Mouse (Mus musculus) brain, embryonic 18.5 days (tissue): ENCODE data around the gene Pde10a.

Experiments used
- DNase-seq: peaks from one replicate; pipeline ENCODE4 v3.0.0-alpha.2; 2012; ENCODE audit warnings: low read depth, low spot score

Gene Pde10a

DNA sequence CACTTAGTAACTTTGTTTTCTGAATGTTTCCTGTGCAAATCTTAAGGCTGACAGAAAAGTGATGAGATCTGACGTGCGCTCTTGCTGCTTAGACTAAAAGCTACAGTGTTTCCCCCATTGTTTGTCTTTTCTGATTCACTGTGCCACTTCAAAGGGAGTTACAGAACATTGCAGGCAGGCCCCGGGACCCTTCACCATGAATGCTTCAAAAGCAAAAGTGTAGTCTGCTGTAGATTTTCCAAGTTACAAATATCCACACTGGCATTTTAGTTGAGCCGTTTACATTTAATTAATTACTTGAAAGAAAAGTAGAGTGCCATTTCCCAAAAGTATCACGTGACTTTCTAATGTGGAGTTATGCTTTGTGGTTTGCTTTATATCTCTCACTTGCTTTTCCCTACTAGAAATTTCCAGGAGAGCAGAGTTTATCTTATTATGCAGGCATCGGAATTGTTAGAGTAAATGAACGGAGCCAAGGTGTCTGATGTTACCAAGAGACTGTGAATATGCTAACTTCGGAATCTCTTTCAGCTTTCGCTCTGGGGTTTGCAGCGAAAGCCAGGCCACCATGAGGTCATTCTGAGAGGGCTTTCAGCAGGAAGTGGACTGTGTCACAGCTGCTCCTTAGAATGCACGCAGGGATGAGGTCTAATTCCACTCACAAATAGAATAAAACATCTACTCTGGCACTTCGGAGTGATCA is 447.1 kb downstream of the Pde10a start:
- no peak for DNase-seq

DNA sequence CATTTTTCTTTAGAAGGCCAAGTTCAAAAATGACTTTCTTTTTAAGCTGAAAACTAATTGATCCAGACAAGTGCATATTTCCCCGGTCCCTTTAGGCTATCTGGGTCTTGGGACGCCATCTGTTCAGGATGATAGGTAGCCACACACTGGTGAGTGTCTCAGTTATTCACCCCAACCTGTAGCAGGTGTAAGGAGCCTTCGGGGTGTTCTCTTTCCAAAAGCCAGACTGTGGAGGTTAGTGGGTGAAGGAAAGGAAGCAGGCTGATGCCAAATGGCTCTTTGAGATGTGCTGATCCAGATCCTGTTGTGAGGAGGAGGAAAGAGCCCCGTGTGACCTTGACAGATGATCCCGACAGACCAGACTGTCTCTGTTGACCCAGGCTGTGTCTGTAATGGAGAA is 448.2 kb downstream of the Pde10a start:
- no peak for DNase-seq

DNA sequence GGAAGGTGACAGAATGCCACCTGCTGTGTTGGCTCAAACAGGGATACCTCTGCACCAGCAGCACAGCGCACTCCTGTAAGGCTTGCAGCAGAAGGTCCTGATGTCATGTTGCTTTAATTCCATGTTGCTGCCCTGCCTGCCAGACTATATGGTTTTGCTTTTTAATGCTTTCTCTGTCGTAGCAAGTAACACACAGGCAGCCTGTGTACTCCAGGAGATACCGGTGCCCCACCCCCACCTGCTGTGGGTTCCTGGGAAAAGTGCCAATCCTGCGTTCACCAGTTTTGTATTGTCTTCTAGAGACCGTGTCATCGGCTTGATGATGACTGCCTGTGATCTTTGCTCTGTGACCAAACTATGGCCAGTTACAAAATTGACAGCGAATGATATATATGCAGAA is 449.3 kb downstream of the Pde10a start:
- no peak for DNase-seq

DNA sequence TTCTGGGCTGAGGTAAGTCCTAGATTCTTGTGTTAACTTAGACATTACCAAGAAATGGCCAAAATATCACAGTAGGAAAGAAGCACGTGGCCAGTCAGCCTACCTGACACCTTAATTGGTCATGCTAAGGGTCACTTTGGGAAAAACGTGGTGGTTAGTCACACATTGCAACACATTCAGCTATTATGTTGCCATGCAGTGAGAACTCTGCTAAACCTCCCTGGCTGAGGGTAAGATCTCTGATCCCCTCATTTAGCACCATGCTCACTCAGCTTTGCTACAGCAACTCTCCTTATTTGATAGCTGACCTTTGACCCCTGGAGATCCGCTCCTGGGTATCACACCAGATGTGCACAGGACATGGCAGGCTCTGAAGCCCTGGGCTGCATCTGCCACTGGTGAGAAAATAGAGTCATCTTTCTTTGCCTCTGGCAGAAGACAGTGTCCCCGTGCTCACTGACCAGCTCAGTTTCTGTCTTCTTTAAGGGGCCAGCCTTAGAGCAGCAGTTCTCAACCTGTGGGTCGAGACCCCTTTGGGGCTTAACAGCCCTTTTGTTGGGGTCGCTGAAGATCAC is 449.7 kb downstream of the Pde10a start:
- no peak for DNase-seq

DNA sequence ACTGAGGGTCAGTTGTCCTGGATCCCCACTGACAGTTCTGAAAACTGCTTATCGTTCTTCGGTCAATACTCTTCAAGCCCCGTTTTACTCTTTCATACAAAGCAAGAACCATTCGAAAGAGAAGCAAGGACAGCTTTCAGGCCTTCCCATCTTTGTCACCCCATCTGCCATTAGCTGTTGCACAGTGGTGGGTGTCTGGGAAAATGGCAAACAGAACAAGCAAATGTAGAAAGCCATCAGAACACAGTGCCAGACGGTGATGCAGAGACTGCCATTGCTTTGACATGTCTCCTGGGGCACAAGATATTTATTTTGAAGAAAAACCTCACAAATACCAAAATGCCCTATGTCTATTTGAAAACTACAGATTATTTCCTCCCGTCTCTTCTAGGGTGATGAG is 451.6 kb downstream of the Pde10a start:
- DNase-seq, result no peak

DNA sequence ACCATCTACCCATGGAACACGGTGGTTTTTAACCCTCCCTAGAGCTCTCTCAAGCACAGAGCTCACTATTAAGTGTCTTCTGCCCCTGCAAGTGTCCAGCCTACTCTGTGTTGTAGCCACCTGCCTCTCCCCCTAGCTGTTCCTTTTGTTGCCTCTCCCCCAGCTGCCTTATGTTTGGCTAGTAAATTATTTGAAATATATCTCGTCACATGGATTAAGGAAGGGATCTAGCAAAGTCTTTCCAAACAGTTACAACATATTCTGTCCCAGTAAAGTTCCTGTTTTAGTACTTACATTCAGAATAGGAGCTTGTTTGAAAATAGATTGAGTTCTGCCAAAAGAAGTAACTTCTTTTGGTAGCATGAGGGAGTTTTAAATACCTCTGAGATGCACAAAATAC is 452.1 kb downstream of the Pde10a start:
- DNase-seq, result no peak

DNA sequence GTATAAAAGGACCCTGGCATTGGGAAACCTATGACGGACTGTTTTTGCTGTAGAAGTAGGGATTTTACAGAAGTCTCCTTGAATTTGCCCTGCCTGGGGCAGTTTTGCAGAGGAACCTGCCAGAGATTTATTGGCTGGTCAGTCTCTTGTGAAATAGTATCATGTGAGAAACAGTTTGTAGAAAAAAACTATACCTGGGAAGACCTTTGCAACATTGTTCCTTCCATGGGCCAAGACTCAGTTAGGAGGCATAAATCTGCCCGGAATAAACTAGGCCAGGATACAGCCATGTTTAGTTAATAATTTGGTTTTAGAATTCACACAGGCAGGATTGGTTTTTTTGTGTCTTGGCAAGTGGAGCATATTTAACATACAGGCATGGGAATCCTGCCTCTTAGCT is 458.4 kb downstream of the Pde10a start:
- no peak for DNase-seq

DNA sequence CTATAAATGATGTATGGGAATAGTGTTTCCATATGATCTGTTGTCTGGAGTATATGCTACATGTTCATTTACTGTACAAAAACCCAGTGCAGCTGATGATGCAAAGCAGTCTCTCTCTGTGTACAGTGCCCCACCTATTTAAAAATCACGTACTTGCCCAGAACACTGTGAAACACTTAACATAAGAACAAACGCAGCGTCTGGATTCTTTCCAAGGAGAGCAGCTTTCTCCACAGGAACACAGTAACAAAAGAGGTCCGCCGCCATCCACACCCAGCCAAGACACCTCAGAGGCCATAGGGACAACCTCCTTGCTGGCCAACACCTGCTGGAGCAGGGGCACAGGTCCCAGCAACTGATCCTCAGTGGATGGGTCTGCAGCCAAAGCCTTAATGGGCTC is 460.5 kb downstream of the Pde10a start:
- DNase-seq, result no peak

DNA sequence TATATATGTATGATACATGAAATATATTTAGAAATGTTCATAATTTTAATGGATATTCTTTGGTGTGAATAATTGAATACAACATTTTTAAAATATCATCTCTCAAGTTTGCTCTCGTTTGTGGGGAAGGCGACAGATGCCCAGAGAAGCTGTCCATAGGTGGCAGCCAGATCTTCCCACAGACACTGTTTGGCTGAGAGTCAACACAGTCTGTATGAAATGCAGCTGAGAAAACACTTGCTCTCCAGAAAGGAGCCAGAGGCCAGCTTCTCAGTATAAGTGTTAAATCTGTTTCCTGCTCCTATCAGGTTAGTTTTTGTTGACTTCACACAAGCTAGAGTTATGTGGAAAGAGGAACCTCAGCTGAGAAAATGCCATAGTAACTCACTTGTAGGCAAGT is 461.4 kb downstream of the Pde10a start:
- peak; percentile 42 for DNase-seq

DNA sequence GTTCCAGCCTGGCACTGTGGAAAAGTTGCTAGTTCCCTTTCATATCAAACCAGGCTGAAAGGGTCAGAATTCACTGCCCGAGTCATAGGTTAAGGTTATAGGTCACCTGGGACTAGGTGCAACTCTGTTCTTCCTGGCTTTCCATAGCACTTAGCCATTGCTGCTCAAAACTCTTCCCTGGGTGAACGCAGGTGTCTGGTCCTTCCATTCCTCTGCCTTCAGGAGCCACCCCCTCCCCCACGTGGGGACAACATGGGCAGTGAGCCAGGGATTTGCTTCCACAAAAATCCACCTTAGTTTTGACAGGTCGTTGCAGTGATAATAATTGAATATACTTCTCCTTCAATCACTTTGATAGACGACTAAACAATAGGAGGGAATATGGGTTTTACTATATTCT is 462.2 kb downstream of the Pde10a start:
- no peak for DNase-seq

DNA sequence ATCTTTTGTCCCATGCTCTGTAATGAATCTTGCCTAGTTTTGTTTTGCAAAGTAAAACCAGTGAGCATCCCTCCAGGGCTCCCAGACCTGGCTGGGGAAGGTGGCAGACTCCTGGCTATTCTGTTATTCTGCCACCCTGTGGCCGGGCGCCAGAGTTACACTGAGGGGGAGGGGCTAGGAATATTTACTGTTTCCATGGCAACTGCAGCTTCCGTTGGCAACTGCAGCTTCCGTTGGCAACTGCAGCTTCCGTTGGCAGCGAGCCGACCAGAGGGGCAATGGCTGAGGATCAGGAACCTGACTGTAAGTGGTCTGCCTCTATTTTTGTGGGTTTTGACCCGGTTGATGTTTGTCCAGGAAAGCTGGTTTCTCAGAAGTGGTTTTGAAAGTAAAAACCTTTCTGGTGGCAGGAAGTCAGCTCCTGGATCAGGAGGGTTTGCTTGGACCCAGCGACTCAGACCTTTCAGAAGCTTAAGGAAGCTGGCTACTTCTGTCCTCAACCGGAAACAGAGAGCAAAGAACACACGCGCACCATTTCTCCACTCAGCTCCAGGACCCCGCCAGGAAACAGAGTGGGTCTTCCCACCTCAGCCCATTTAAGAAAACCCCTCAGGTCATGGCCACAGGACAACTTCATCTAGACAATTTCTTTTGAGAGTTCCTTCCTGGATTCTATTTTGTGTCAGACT is 463.1 kb downstream of the Pde10a start, which contains the start of gene 1700010I14Rik:
Gene 1700010I14Rik (plus strand): TSS at position 215 of the 689 bp plus-strand sequence.
- DNase-seq, result peak; percentile 43

DNA sequence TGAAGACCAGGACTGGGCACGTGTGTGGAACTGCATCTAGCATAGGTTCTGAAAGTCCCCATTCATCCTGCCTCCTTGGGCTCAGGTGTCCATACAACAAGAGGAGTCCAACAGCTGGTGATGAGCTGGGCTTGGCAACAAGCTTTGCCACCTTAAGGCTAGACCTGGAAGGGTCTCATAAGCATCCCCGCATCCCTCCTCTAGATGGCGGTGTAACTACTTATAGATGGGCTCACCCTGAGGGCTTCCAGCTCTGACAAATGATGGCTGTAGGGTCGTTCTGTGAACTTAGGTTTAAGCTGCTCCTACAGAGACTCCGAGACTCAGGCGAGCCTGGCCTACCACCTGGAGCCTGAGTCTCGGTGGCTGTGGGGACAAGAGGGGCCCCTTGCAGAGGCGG is 466.0 kb downstream of the Pde10a start:
- DNase-seq, result no peak

DNA sequence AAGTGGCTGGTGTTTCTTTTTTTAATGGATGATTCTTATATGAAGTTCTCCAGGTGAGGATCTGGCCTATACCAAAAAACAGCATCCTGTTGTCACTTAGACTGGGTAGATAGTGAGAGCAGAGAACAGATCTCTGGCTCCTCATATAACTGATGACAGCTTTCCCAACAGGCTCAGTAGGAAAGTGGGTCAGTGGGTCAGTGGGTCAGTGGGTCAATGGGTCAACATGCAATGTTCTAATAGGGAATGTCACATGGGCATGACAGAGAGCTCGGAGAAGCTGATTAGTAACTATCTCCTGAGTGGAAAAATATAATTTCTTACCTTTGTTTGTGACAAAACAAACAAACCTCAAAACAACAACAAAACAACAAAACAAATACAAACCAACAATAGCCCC is 470.2 kb downstream of the Pde10a start:
- no peak for DNase-seq

DNA sequence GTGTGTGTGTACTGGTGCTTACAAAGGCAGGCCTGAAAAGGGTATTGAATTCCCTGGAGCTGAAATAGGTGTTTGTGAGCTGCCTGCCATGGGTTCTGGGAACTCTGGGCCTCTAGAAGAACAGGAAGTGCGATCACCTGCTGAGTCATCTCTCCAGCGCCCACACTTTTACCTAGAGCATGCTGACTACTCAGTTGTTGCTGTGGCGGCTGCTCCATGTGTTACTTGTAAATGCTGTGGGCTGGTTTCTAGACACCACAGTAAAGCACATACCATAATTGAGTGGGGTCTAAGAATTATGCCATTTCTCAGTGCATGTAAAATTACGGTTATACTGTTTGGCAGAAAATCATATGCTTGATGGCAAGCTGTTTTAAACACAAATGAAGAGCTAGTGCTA is 477.3 kb downstream of the Pde10a start:
- DNase-seq, result no peak

DNA sequence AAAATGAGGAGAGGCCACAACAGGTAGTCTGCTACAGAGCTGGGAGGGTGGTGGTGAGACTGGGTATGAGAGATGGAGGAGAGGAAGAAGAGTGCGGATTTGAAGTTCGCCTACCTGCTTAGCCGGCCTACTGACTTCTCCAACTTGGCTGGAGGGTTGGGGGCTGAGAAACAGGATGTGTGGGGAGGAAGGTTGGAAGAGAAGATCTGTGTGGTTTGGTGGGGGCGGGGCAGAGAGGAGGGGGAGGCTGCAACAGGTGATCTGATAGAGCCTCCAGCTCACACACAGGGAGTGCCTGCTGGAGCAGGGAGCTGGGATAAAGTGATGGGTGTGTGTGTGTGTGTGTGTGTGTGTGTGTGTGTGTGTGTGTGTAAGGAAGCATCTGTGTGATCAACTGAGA is 479.3 kb downstream of the Pde10a start:
- DNase-seq, result no peak

DNA sequence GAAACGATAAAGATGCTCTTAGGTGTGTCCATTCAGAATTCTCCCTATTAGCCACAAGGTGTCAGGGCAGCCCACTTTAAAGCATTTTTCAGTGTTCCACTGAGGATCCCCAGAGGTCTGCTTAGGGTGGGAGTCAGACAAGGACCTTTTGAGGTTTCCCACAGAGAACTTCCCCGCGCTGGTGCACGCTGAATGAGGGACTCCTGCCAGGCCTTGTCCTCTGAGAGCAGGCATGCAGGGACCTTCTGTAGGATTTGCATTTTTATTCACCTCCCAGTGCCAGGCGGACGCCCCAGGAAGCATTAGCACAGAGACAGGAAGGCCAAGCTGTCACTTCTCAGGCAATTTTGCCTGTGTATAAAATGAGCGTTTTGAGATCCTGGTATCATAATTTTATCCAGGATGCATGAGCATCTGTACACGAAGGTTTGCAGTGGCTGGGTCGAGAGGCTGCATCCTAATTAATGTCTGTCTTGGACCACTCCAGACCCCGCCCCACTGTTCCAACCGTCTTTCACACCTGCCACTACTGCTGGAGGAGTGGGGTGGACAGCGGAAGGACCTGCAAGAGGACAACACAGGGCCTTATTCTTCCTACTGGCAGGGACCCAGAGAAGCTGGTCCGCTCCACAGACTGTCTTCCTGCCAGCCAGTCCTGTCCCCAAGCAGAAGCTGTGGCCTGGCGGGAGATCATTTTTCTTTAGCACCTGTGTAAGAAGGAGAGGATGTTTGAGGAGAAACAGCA is 498.2 kb downstream of the Pde10a start:
- DNase-seq, result no peak

DNA sequence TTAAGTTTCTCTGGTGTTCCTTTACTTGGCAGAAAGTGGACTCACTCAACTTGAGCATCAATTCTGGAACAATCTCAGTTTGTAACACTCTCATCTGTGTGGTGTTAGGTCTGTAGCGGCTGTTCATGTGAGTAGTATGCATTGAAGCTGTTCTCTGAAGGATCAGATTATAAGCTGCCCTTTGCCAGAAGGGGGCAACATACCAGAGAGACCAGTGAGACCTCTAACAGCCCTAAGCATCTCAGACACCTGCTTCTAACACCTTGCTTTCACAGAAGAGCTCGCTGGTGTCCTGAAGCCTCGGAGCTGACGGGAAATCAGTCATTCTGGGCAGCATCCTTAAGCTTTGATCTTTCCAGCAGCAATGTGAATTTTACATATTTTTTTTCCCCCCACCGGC is 505.0 kb downstream of the Pde10a start:
- no peak for DNase-seq

DNA sequence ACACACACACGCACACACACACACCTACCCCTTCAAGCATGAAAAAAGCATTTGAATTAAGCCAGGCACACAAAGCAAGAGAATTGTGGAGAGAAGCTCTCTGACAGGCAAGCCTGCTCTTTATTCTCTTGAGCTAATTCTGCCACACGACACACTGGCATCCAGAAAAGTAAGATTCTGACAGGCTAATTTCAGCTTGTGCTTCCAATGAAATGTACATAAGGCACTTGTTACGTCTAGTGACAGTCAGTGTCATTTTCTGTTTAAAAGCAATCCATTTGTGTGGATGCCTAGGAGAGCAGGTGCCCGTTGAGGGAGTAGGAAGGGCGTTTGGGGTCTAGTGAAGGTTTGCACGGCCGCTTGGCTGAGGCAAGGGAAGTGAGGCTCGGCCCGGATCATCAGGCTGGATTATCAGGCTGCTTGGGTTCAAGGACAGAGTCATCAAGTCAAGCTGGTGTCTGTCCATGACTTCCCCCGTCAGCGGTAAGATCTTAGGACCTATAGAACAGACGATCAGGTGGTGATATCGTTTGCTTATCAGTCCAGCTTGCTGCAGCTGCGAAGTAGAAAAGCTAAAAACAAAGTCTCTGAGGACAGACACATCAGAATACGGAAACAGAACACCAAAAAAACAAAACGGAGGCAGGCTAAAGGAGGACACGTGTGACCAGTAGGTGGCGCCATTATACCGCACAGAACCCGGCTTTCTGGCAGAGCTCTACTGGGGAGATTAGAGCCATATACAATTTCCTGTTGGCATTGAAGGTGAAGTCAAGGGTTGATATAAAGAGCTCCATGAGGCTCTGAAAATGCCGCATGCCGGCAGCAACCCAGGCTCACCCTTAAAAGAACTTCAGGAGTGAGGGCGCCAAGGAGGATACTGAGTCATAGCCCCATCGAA is 506.3 kb downstream of the Pde10a start:
- DNase-seq, result peak; percentile 78

DNA sequence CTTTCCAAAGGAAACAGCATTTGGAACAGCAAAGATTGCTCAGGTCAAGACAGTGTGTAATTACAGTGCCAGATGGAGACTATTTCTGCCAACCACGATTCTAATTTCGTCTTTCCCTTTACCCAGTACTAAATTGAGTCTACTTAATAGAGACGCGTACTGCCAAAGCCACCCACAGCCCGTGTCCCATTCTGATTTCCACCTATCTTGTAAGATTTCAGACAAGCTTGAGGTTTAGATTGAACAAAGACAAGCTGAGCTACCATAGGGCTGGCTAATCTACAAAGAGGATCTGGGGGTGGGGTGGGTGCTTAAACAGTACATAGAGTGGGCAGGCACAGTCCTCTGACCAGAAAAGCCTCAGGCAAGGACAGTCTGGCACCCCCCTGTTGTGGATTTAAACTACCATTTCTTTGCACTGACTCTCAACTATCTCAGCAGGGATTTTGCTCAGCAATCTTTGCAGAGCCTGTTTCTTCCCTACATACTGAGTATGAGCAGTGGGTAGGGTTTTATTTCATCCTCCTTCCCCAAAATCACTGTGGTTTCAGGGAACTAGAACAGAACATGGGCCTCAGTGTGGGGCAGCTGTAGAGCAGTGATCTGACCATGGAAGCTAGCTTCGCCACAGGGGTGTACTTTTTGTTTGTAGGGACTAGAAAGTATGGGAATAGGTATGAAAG is 507.3 kb downstream of the Pde10a start:
- DNase-seq, result peak; percentile 16

DNA sequence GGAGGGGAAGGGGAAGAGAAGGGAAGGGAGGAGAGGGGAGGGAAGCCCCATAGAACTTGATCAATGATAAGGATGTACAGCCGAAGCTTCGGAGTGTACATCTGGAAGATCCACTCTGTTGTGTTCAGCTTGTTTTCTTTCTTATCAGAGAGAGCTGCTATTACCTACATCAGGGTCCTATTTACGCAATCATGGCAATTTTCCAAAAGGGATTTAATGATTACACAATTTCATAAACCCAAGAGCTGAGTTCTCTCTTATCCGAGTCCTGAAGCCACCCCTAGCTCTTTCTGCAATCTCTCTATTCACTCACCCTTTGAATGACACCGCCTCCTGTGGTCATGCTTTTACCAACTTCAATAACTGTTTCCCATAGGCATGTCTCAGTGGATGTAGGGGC is 508.3 kb downstream of the Pde10a start:
- no peak for DNase-seq
